Mouse (Mus musculus) testis, adult 2 months (tissue): ENCODE measurements around the gene Ccdc85b.

ENCODE experiments used
- CTCF ChIP-seq: fragments of 200-500 bp; IDR thresholded peaks from 2 replicates; pipeline ENCODE4 v1.5.1; 2012; ENCODE audit warnings: low read depth, mild to moderate bottlenecking, inconsistent platforms, low read length, moderate library complexity; ENCODE audit not compliant: control insufficient read depth, insufficient read depth, insufficient replicate concordance
- POLR2A ChIP-seq: fragments of 200-500 bp; IDR thresholded peaks from 2 replicates; pipeline ENCODE4 v1.6.1; 2012; ENCODE audit warnings: low read depth, mild to moderate bottlenecking, inconsistent platforms, low read length, moderate library complexity; ENCODE audit not compliant: control insufficient read depth

DNA sequence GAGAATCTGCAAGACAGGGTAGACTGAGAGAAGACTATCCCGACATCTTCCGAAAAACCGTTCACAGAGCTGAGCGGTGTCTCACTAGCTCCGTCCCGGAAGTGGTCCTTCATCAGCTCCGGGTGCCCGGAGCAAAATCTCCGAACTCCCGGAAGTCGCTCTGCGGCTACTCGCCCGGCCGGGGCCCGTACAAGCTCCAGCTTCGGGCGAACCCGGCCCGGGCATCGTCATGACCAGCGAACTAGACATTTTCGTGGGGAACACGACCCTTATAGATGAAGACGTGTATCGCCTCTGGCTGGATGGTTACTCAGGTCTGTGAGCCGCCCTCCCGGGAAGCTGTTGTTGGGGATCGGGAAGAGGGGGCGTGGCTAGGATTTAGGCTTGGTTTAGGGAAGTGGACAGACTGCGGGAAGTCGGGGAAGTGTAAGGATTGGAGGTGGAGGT, 2.8 kb upstream of the Ccdc85b start, which contains the start of gene Fibp:
- no peak for TF ChIP-seq CTCF
- TF ChIP-seq POLR2A = peak; percentile 73
